Mouse (Mus musculus): Measurements from ENCODE around the gene Lmln.

- TF ChIP-seq CHD2 (IDR thresholded peaks at IDR 0.05; ENCODE audit: low read depth, low read length), result no peak
- no peak for TF ChIP-seq ZNF384 (IDR thresholded peaks at IDR 0.05; ENCODE audit: low read depth, low read length)
- no peak for TF ChIP-seq MAFK (IDR thresholded peaks at IDR 0.05; ENCODE audit: insufficient read depth, low read depth, low read length)
Observed at GRCm38 (mm10) chr16:33146185-33146584, 83.9 kb downstream of the Lmln start.
